Mouse (Mus musculus): ENCODE data around the gene Ntn1. TPM values are rescaled to one million over a fixed set of nuclear protein-coding genes. Genes with fewer than 3 reads are reported as not detected.

Ntn1 gene
- not detected in 2 replicates for polyA plus RNA-seq (2012)

DNA sequence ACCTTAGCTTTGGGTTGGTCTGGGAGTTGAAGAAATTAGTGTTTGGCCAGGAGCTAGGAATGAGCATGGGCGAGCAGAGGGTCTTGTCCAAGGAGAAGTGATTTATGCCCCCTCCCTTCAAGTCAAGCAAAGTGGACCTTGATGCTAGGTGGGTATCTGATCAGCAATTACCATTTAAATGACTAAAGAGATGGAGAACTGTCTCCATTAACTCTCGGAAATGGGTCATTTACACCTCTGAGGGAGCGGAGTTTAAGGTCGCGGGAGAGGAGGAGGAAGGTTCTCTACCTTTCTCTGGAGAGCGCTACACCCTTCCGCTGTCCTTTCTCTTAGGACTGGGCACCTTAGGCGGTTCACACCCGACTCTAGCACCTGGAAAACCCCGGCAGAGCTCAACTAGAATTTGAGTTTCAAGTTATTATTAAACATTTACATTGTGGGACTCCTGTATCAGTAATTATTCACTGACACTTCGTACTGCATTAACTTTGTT, at the start of gene Ntn1:
Gene Ntn1 (minus strand): TSS at position 97 of the 493 bp plus-strand sequence.
- no peaks in the 10 kb centered on the region for H3K4me1 ChIP-seq (ENCODE audit: control insufficient read depth)
- TF ChIP-seq TAL1 (IDR thresholded peaks at IDR 0.05; ENCODE audit: low read length), result no peak
- no peak within 1 kb of the TSS for H3K4me3 ChIP-seq (replicated peaks)
- H3K9me3 ChIP-seq (ENCODE audit: control insufficient read depth, low read length), result no peaks in the 10 kb centered on the region
- H3K27me3 ChIP-seq (ENCODE audit: control insufficient read depth), result peaks cover 75% of the 10 kb centered on the region
- H3K36me3 ChIP-seq (ENCODE audit: control insufficient read depth), result no peaks in the 10 kb centered on the region

DNA sequence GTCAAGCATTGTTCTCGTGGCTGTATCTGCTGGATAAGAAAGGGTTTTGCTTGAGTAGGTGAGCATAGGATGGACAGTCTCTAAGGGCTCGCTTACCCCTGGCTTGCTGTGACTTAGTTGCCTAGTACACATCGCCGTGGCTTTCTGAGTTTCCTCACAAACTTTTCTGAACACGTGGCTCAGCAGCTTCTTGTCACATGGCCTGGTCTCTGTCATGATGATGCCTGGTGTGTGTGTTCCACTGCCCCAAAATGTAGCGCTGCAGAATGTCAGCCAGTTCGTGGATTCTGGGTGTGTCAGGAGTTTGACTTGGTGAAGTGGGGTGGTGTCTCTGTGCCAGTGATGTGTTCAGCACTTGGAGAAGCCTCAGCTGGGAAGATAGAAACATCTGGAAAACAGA, 47.7 kb upstream of the Ntn1 start:
- H3K4me1 ChIP-seq (ENCODE audit: control insufficient read depth), result no peaks in the 10 kb centered on the region
- TF ChIP-seq GATA1 (IDR thresholded peaks at IDR 0.05; ENCODE audit: low read length), result no peak
- no peak for TF ChIP-seq TAL1 (IDR thresholded peaks at IDR 0.05; ENCODE audit: low read length)
- no peaks in the 10 kb centered on the region for H3K36me3 ChIP-seq (ENCODE audit: control insufficient read depth)
- H3K27me3 ChIP-seq (ENCODE audit: control insufficient read depth), result no peaks in the 10 kb centered on the region; the same call in 1 of the 2 replicates
- H3K9me3 ChIP-seq (ENCODE audit: control insufficient read depth, low read length), result no peaks in the 10 kb centered on the region
- H3K4me3 ChIP-seq (replicated peaks), result no peak overlapping the region

DNA sequence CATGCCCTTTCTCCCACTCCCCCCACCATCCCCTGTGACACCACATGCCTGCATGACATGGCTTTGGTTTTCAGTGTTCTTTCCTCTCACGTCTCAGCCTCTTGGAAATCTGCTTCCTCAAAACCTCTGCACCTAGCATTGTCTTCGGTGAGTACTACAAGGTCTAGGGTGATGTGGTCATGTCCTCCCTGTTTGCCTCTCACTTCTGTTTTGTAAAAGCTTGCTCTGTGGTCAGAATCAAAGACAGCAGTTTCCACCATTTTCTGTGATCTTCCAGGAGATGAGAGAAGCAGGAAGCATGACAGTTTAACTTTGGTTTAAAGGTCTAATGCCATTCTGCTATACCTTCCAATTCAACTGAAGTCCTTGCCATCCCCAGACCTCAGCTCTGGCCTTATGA, 46.6 kb upstream of the Ntn1 start:
- Histone ChIP-seq H3K27me3 (ENCODE audit: control insufficient read depth) (no peaks in the 10 kb centered on the region; the same call in 1 of the 2 replicates), H3K4me3 (replicated peaks) (no peak overlapping the region), H3K36me3 (ENCODE audit: control insufficient read depth) (no peaks in the 10 kb centered on the region), H3K4me1 (ENCODE audit: control insufficient read depth) (no peaks in the 10 kb centered on the region), H3K9me3 (ENCODE audit: control insufficient read depth, low read length) (no peaks in the 10 kb centered on the region)
- TF ChIP-seq TAL1 (IDR thresholded peaks at IDR 0.05; ENCODE audit: low read length), result no peak
- no peak for TF ChIP-seq GATA1 (IDR thresholded peaks at IDR 0.05; ENCODE audit: low read length)

DNA sequence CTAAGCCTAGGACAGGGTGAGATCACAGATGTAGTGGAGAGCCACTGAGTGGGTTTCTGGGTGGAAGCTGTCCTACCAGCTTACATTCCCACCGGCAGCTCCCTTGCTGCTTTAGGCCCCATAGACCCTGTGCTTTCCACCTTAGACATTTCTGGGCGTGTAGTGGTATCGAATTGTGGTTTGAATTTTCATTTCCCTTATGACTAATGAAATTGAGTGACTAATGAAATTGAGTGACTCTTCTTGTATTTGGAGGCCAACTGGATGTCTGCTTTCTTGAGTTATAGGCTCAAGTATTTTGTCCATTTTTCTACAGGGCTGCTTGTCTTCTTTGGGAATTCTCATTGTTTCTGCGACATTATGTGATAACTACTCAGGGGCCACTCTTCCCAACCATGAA, 45.9 kb upstream of the Ntn1 start:
- Histone ChIP-seq H3K4me1 (ENCODE audit: control insufficient read depth) (no peaks in the 10 kb centered on the region), H3K9me3 (ENCODE audit: control insufficient read depth, low read length) (no peaks in the 10 kb centered on the region), H3K36me3 (ENCODE audit: control insufficient read depth) (no peaks in the 10 kb centered on the region), H3K27me3 (ENCODE audit: control insufficient read depth) (no peaks in the 10 kb centered on the region; the same call in 1 of the 2 replicates), H3K4me3 (replicated peaks) (no peak overlapping the region)
- TF ChIP-seq GATA1 (IDR thresholded peaks at IDR 0.05; ENCODE audit: low read length), result no peak
- no peak for TF ChIP-seq TAL1 (IDR thresholded peaks at IDR 0.05; ENCODE audit: low read length)

DNA sequence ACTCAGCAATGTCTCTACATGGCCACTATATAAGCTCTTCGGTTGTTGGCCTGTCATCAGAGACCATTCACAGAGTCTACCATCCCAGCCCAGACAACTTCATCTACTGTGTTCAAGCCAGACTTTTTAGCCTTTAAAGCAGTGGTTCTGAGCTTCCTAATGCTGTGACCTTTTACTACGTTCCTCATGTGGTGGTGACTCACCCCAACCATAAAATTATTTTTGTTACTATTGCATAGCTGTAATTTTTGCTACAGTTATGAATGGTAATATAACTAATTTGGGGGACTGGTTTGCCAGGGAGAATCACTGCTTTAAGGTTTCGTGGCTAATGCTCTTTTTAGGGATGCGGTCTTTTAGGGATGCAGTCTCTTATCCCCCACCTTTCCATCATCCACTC, 45.3 kb upstream of the Ntn1 start:
- TF ChIP-seq TAL1 (IDR thresholded peaks at IDR 0.05; ENCODE audit: low read length) (no peak), GATA1 (IDR thresholded peaks at IDR 0.05; ENCODE audit: low read length) (no peak)
- no peaks in the 10 kb centered on the region for H3K9me3 ChIP-seq (ENCODE audit: control insufficient read depth, low read length)

DNA sequence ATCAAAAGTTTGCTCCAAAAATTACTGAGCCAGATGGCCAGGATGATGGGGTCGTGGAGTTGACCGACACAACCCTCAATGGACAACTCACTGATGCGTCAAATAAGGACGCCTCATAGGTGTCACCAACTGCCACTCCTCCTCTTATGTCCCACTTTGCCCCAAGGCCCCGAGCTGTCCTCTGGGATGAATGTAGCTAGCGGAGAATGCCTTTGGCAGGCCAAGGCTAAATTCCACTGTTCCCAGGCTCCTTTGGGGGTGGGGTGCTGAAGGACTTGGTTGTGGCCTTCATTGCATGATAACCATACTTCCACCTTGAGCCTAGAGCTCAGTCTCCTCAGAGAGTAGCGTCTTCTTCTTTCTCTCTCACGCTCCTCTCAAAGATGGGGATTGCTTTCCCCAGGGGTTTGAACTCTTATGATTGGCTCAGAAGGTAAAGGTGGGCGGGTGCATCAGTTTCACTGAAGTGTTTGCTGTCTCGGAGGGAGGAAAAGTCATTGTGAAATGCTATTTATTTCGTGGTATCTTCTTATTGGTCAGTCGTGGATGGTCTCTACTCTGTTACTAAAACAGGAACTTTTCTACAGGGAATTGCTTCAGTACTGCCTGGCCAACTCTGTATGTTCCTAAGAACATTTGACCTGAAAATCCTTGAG, 42.5 kb upstream of the Ntn1 start:
- Histone ChIP-seq H3K27me3 (ENCODE audit: control insufficient read depth) (no peaks in the 10 kb centered on the region), H3K9me3 (ENCODE audit: control insufficient read depth, low read length) (no peaks in the 10 kb centered on the region), H3K4me3 (replicated peaks) (no peak overlapping the region), H3K36me3 (ENCODE audit: control insufficient read depth) (no peaks in the 10 kb centered on the region), H3K4me1 (ENCODE audit: control insufficient read depth) (no peaks in the 10 kb centered on the region)
- TF ChIP-seq GATA1 (IDR thresholded peaks at IDR 0.05; ENCODE audit: low read length) (no peak), TAL1 (IDR thresholded peaks at IDR 0.05; ENCODE audit: low read length) (no peak)

More for the DNA sequence above, 45.3 kb upstream of the Ntn1 start:
- Histone ChIP-seq H3K27me3 (ENCODE audit: control insufficient read depth) (no peaks in the 10 kb centered on the region; the same call in 1 of the 2 replicates), H3K4me3 (replicated peaks) (no peak overlapping the region), H3K36me3 (ENCODE audit: control insufficient read depth) (no peaks in the 10 kb centered on the region), H3K4me1 (ENCODE audit: control insufficient read depth) (no peaks in the 10 kb centered on the region)

DNA sequence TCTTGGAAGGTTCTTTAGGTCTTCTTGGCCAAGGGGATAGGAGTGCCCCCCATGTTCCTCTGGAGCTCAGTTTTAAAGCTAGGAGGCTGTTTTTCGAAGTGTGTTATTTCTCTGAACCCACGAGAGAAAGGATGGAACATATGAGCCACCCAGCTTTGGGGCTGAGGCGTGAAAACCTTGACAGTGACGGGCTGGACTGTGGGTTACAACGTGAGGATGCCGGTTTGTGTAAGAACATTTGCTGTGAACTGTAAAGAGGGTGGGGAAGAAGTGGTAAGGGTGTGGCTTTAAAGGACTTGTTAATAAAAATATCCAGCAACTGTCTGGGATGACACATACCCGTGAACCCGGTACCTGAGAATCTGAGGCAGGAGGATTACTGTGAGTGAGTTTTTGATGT, 41.7 kb upstream of the Ntn1 start:
- H3K36me3 ChIP-seq (ENCODE audit: control insufficient read depth), result no peaks in the 10 kb centered on the region
- H3K4me1 ChIP-seq (ENCODE audit: control insufficient read depth), result no peaks in the 10 kb centered on the region
- no peak for TF ChIP-seq TAL1 (IDR thresholded peaks at IDR 0.05; ENCODE audit: low read length)
- TF ChIP-seq GATA1 (IDR thresholded peaks at IDR 0.05; ENCODE audit: low read length), result no peak
- H3K9me3 ChIP-seq (ENCODE audit: control insufficient read depth, low read length), result no peaks in the 10 kb centered on the region
- H3K4me3 ChIP-seq (replicated peaks), result no peak overlapping the region
- no peaks in the 10 kb centered on the region for H3K27me3 ChIP-seq (ENCODE audit: control insufficient read depth)

DNA sequence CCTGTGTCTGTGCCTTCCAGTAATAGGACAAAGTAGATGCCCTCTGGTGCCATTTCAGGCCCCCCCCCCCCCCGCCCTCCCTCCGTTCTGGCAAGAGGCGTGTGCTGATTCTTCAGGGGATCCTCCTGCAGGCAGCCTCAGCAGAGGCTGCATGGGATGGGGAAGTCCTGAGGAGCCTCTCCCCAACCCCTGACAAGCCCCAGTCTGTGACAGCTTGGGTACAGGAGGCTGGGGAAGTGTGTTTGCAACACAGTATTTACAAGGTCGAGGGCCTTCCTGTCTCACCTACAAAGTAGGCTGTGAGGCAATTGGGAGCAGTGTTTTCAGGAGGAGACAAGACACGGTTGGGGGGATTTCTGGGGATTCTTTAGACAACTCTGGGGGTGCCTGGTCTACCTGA, 40.3 kb upstream of the Ntn1 start:
- H3K9me3 ChIP-seq (ENCODE audit: control insufficient read depth, low read length), result no peaks in the 10 kb centered on the region
- H3K4me3 ChIP-seq (replicated peaks), result no peak overlapping the region
- H3K36me3 ChIP-seq (ENCODE audit: control insufficient read depth), result no peaks in the 10 kb centered on the region
- TF ChIP-seq TAL1 (IDR thresholded peaks at IDR 0.05; ENCODE audit: low read length) (no peak), GATA1 (IDR thresholded peaks at IDR 0.05; ENCODE audit: low read length) (no peak)
- no peaks in the 10 kb centered on the region for H3K27me3 ChIP-seq (ENCODE audit: control insufficient read depth)
- H3K4me1 ChIP-seq (ENCODE audit: control insufficient read depth), result no peaks in the 10 kb centered on the region

DNA sequence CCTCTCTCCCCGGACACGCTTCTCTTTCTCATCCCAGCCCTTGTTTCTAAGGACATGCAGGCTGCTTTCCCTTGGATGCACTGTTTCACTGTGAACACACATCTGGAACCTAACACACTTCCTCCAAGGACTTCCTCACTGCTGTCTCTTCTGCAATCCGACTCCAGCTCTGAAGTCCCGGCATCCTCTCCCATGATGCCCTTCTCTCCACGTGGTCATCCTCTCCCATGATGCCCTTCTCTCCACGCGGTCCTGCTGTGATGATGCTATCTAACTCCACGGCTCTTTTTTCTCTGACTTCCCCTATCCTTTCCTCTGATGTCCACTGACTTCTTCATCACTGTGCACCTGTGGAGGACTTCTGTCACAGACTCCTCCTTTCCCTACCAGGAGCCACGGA, 39.5 kb upstream of the Ntn1 start:
- no peaks in the 10 kb centered on the region for H3K4me1 ChIP-seq (ENCODE audit: control insufficient read depth)
- no peaks in the 10 kb centered on the region for H3K27me3 ChIP-seq (ENCODE audit: control insufficient read depth)
- H3K36me3 ChIP-seq (ENCODE audit: control insufficient read depth), result no peaks in the 10 kb centered on the region
- TF ChIP-seq GATA1 (IDR thresholded peaks at IDR 0.05; ENCODE audit: low read length) (no peak), TAL1 (IDR thresholded peaks at IDR 0.05; ENCODE audit: low read length) (no peak)
- H3K9me3 ChIP-seq (ENCODE audit: control insufficient read depth, low read length), result no peaks in the 10 kb centered on the region
- H3K4me3 ChIP-seq (replicated peaks), result no peak overlapping the region

DNA sequence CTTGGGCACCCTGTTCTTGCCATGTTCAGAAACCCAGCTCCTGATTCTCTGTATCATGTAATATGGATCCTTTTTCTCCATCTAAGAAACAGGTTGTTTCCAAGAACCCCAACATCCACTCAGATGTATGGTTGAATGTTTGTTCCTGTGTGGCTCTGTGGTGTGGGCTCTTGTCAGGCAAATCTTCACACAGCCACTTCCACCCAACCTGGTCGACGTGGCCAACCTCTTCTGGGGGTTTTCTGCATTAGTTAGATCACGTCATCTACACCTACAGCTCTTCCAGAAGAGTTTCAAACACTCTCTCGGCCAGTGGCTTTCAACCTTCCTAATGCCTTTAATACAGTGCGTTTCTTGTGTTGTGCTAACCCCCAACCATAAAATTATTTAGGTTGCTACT, 35.8 kb upstream of the Ntn1 start:
- Histone ChIP-seq H3K9me3 (ENCODE audit: control insufficient read depth, low read length) (no peaks in the 10 kb centered on the region), H3K27me3 (ENCODE audit: control insufficient read depth) (peaks cover 16% of the 10 kb centered on the region), H3K36me3 (ENCODE audit: control insufficient read depth) (no peaks in the 10 kb centered on the region), H3K4me1 (ENCODE audit: control insufficient read depth) (no peaks in the 10 kb centered on the region; the same call in 1 of the 2 replicates), H3K4me3 (replicated peaks) (no peak overlapping the region)
- TF ChIP-seq TAL1 (IDR thresholded peaks at IDR 0.05; ENCODE audit: low read length) (no peak), GATA1 (IDR thresholded peaks at IDR 0.05; ENCODE audit: low read length) (no peak)
